10 mouse cellular contexts compared by ENCODE assay signal in genomic region chr10:21628555-21628954, GRCm38 (mm10). TPM values are rescaled to one million over a fixed set of nuclear protein-coding genes. Genes with fewer than 3 reads are reported as not detected.
DNase-seq lines count a peak whose midpoint lies in the region; ATAC-seq and TF ChIP-seq lines count a peak whose summit lies in the region.
"Had no signal": no experiment of that assay in that cellular context is flagged by ENCODE, and none has a peak within 500 bp of the region (broad histone marks: within the 10 kb centered on the region; RNA-seq: fewer than 3 reads in every experiment).

No protein-coding gene starts in this region.

- peaks cover 2% of the 10 kb centered on the region; the same call in 1 of the 2 replicates for H3K4me1 ChIP-seq in heart, embryonic 16.5 days (ENCODE audit: control insufficient read depth, insufficient read depth, low read length)
- H3K4me1 ChIP-seq in midbrain, embryonic 10.5 days, result no peaks in the 10 kb centered on the region
- H3K4me1 ChIP-seq: midbrain, embryonic 12.5 days had no signal

- no peaks in the 10 kb centered on the region for H3K9me3 ChIP-seq in heart, embryonic 16.5 days (replicated peaks; ENCODE audit: control insufficient read depth, low read length)
- H3K9me3 ChIP-seq in midbrain, embryonic 10.5 days (replicated peaks), result no peaks in the 10 kb centered on the region
- H3K9me3 ChIP-seq: midbrain, embryonic 12.5 days had no signal

- peak in 1 of 2 experiments; percentile 25 for DNase-seq in layer of hippocampus, adult 2 months (ENCODE audit: low spot score in 2 of 2)
- DNase-seq in layer of hippocampus, postnatal 25 days (ENCODE audit: extremely low spot score in 1 of 2, low spot score in 1 of 2), result no peak
- peak; percentile 63 for DNase-seq in adrenal gland, postnatal 25 days
- peak; percentile 67 for DNase-seq in lung, postnatal 14 days
- DNase-seq in embryo, embryonic 10.5 days (ENCODE audit: low spot score), result no peak
- no peak for DNase-seq in midbrain, embryonic 10.5 days (ENCODE audit: low spot score)
- no peak for DNase-seq in spleen, adult 18-20 months

- ATAC-seq in heart, embryonic 16.5 days (replicated peaks; ENCODE audit: extremely low read depth, insufficient read depth, low FRiP score), result peak; percentile 62

- 49% methylated on average over 5 of the region's 5 CpGs for WGBS in heart, embryonic 16.5 days
- WGBS in midbrain, embryonic 10.5 days, result 85% methylated on average over 5 of the region's 5 CpGs

- H3K27me3 ChIP-seq in heart, embryonic 16.5 days (ENCODE audit: control insufficient read depth, insufficient read depth, low read length), result no peaks in the 10 kb centered on the region
- no peaks in the 10 kb centered on the region for H3K27me3 ChIP-seq in midbrain, embryonic 10.5 days (ENCODE audit: low read depth, poor library complexity, severe bottlenecking)
- H3K27me3 ChIP-seq: midbrain, embryonic 12.5 days had no signal

- no peak overlapping the region for H3K9ac ChIP-seq in heart, embryonic 16.5 days (ENCODE audit: low read length)
- H3K9ac ChIP-seq: midbrain, embryonic 12.5 days had no signal

- H3K4me3 ChIP-seq in layer of hippocampus, adult 2 months, result no peak overlapping the region
- H3K4me3 ChIP-seq in heart, embryonic 16.5 days (ENCODE audit: low read length), result no peak overlapping the region
- H3K4me3 ChIP-seq in midbrain, embryonic 10.5 days, result no peak overlapping the region
- H3K4me3 ChIP-seq: midbrain, embryonic 12.5 days had no signal

- H3K27ac ChIP-seq in layer of hippocampus, adult 2 months, result peak overlapping the region; percentile 73
- no peak overlapping the region for H3K27ac ChIP-seq in heart, embryonic 16.5 days (ENCODE audit: low read length)
- no peak overlapping the region for H3K27ac ChIP-seq in midbrain, embryonic 10.5 days (replicated peaks)
- H3K27ac ChIP-seq: midbrain, embryonic 12.5 days had no signal

- no peak overlapping the region for H3K4me2 ChIP-seq in heart, embryonic 16.5 days (ENCODE audit: low read depth, low read length)
- H3K4me2 ChIP-seq: midbrain, embryonic 12.5 days had no signal

- peak; percentile 26; the same call in 1 of the 2 replicates for TF ChIP-seq CTCF in layer of hippocampus, adult 2 months (conservative IDR thresholded peaks at IDR 0.05)

- no peaks in the 10 kb centered on the region for H3K36me3 ChIP-seq in heart, embryonic 16.5 days (ENCODE audit: control insufficient read depth, insufficient read depth)
- H3K36me3 ChIP-seq in midbrain, embryonic 10.5 days, result no peaks in the 10 kb centered on the region
- H3K36me3 ChIP-seq: midbrain, embryonic 12.5 days had no signal

RNA-seq across cellular contexts. Expression of gene 1700020N01Rik, which starts 35.6 kb away (rescaled TPM):
- total RNA-seq in layer of hippocampus, adult 2 months (2021), result not detected
- total RNA-seq in layer of hippocampus, postnatal 25 days (2021), result not detected
- 0.39 TPM in 1 of 2 replicates, not detected in the other for total RNA-seq in adrenal gland, postnatal 25 days (2021)
- 0.26 TPM in 1 of 2 replicates, not detected in the other for polyA plus RNA-seq in heart, embryonic 16.5 days (2015; fragmentation: Nextera tagmentation; extraction: Ambion mirVana)
- polyA plus RNA-seq in midbrain, embryonic 10.5 days (2016; fragmentation: Nextera tagmentation; extraction: Ambion mirVana), result not detected in 2 replicates
- polyA plus RNA-seq: large intestine, adult 2 months; midbrain, embryonic 12.5 days had no signal

Comparison
In these comparisons a context has a peak if more than half of its experiments do, and no peak if none do; other contexts are left out.
1. DNase-seq: peak in adrenal gland, postnatal 25 days (single experiment) and lung, postnatal 14 days (single experiment); none in layer of hippocampus, postnatal 25 days (0 of 2), embryo, embryonic 10.5 days (single experiment), midbrain, embryonic 10.5 days (single experiment) and spleen, adult 18-20 months (0 of 2).